In genomic region chr14:10680041-10680440, GRCm38 (mm10) we compare ENCODE assay signal across 21 mouse cellular contexts.
DNase-seq lines count a peak whose midpoint lies in the region; ATAC-seq and TF ChIP-seq lines count a peak whose summit lies in the region.
"Had no signal": no experiment of that assay in that cellular context is flagged by ENCODE, and none has a peak within 500 bp of the region (broad histone marks: within the 10 kb centered on the region; RNA-seq: fewer than 3 reads in every experiment).

No protein-coding gene starts in this region.

- 39% methylated on average over 4 of the region's 4 CpGs for WGBS in forebrain, embryonic 14.5 days
- WGBS in forebrain, embryonic 11.5 days: 74% methylated on average over 4 of the region's 4 CpGs
- WGBS in midbrain, postnatal 0 days: 52% methylated on average over 4 of the region's 4 CpGs
- WGBS in midbrain, embryonic 11.5 days: 86% methylated on average over 4 of the region's 4 CpGs
- WGBS in intestine, embryonic 15.5 days: 72% methylated on average over 4 of the region's 4 CpGs
- 55% methylated on average over 4 of the region's 4 CpGs for WGBS in lung, postnatal 0 days

- H3K4me3 ChIP-seq in forebrain, embryonic 14.5 days (ENCODE audit: low read depth, low read length): no peak overlapping the region
- H3K4me3 ChIP-seq in forebrain, embryonic 11.5 days (ENCODE audit: low read depth, low read length): no peak overlapping the region
- H3K4me3 ChIP-seq in midbrain, postnatal 0 days (ENCODE audit: low read depth, low read length): no peak overlapping the region
- no peak overlapping the region for H3K4me3 ChIP-seq in midbrain, embryonic 11.5 days (ENCODE audit: low read depth, low read length)
- no peak overlapping the region for H3K4me3 ChIP-seq in intestine, embryonic 15.5 days (replicated peaks)
- H3K4me3 ChIP-seq in lung, postnatal 0 days (ENCODE audit: low read depth, low read length): no peak overlapping the region
- H3K4me3 ChIP-seq: limb, embryonic 15.5 days; liver, embryonic 15.5 days had no signal

- no peaks in the 10 kb centered on the region for H3K36me3 ChIP-seq in forebrain, embryonic 14.5 days (ENCODE audit: control insufficient read depth, insufficient read depth, low read length)
- H3K36me3 ChIP-seq in forebrain, embryonic 11.5 days (ENCODE audit: control insufficient read depth, insufficient read depth, low read length): no peaks in the 10 kb centered on the region
- H3K36me3 ChIP-seq in midbrain, postnatal 0 days (ENCODE audit: insufficient read depth, low read length): no peaks in the 10 kb centered on the region
- H3K36me3 ChIP-seq in midbrain, embryonic 11.5 days (ENCODE audit: control insufficient read depth, insufficient read depth, low read length): no peaks in the 10 kb centered on the region
- no peaks in the 10 kb centered on the region for H3K36me3 ChIP-seq in intestine, embryonic 15.5 days
- no peaks in the 10 kb centered on the region for H3K36me3 ChIP-seq in lung, postnatal 0 days (ENCODE audit: insufficient read depth, low read length)
- H3K36me3 ChIP-seq: limb, embryonic 15.5 days; liver, embryonic 15.5 days had no signal

- H3K9me3 ChIP-seq in forebrain, embryonic 14.5 days (replicated peaks; ENCODE audit: control insufficient read depth, low read length): no peaks in the 10 kb centered on the region
- no peaks in the 10 kb centered on the region for H3K9me3 ChIP-seq in forebrain, embryonic 11.5 days (ENCODE audit: control insufficient read depth, low read length)
- no peaks in the 10 kb centered on the region for H3K9me3 ChIP-seq in midbrain, postnatal 0 days (ENCODE audit: low read length)
- no peaks in the 10 kb centered on the region for H3K9me3 ChIP-seq in midbrain, embryonic 11.5 days (ENCODE audit: control insufficient read depth, low read length)
- H3K9me3 ChIP-seq in intestine, embryonic 15.5 days: no peaks in the 10 kb centered on the region
- H3K9me3 ChIP-seq in lung, postnatal 0 days (ENCODE audit: low read length): no peaks in the 10 kb centered on the region
- H3K9me3 ChIP-seq: limb, embryonic 15.5 days; liver, embryonic 15.5 days had no signal

- H3K27me3 ChIP-seq in forebrain, embryonic 14.5 days (replicated peaks; ENCODE audit: control insufficient read depth, insufficient read depth, low read length): no peaks in the 10 kb centered on the region
- no peaks in the 10 kb centered on the region for H3K27me3 ChIP-seq in forebrain, embryonic 11.5 days (ENCODE audit: control insufficient read depth, insufficient read depth, low read length)
- H3K27me3 ChIP-seq in midbrain, postnatal 0 days (ENCODE audit: insufficient read depth, low read length): no peaks in the 10 kb centered on the region
- no peaks in the 10 kb centered on the region for H3K27me3 ChIP-seq in midbrain, embryonic 11.5 days (ENCODE audit: control insufficient read depth, insufficient read depth, low read length)
- no peaks in the 10 kb centered on the region for H3K27me3 ChIP-seq in intestine, embryonic 15.5 days (replicated peaks)
- no peaks in the 10 kb centered on the region for H3K27me3 ChIP-seq in lung, postnatal 0 days (replicated peaks; ENCODE audit: insufficient read depth, low read length)
- H3K27me3 ChIP-seq: limb, embryonic 15.5 days; liver, embryonic 15.5 days had no signal

- no peak overlapping the region for H3K9ac ChIP-seq in forebrain, embryonic 14.5 days (ENCODE audit: low read length)
- no peak overlapping the region for H3K9ac ChIP-seq in forebrain, embryonic 11.5 days (ENCODE audit: low read length)
- H3K9ac ChIP-seq in midbrain, postnatal 0 days (replicated peaks; ENCODE audit: low read length, poor library complexity, severe bottlenecking): no peak overlapping the region
- H3K9ac ChIP-seq in midbrain, embryonic 11.5 days (ENCODE audit: low read length): no peak overlapping the region
- no peak overlapping the region for H3K9ac ChIP-seq in intestine, embryonic 15.5 days
- H3K9ac ChIP-seq in lung, postnatal 0 days (replicated peaks; ENCODE audit: low read depth): no peak overlapping the region
- H3K9ac ChIP-seq: limb, embryonic 15.5 days; liver, embryonic 15.5 days had no signal

- TF ChIP-seq CTCF in midbrain, postnatal 0 days (IDR thresholded peaks at IDR 0.05): no peak
- no peak for TF ChIP-seq CTCF in lung, postnatal 0 days (IDR thresholded peaks at IDR 0.05)

- no peak overlapping the region for H3K27ac ChIP-seq in forebrain, embryonic 14.5 days (ENCODE audit: low read depth, low read length)
- no peak overlapping the region for H3K27ac ChIP-seq in forebrain, embryonic 11.5 days (ENCODE audit: low read depth, low read length)
- no peak overlapping the region for H3K27ac ChIP-seq in midbrain, postnatal 0 days (ENCODE audit: low read depth, low read length)
- H3K27ac ChIP-seq in midbrain, embryonic 11.5 days (ENCODE audit: low read depth, low read length): no peak overlapping the region
- no peak overlapping the region for H3K27ac ChIP-seq in intestine, embryonic 15.5 days
- H3K27ac ChIP-seq in lung, postnatal 0 days (ENCODE audit: low read length): no peak overlapping the region
- H3K27ac ChIP-seq: limb, embryonic 15.5 days; liver, embryonic 15.5 days had no signal

- no peak for TF ChIP-seq EP300 in lung, postnatal 0 days (IDR thresholded peaks at IDR 0.05)

- H3K4me2 ChIP-seq in forebrain, embryonic 14.5 days (ENCODE audit: low read length): no peak overlapping the region
- H3K4me2 ChIP-seq in forebrain, embryonic 11.5 days (ENCODE audit: low read depth, low read length, severe bottlenecking): no peak overlapping the region
- H3K4me2 ChIP-seq in midbrain, postnatal 0 days (ENCODE audit: low read depth, low read length, poor library complexity, severe bottlenecking): no peak overlapping the region
- no peak overlapping the region for H3K4me2 ChIP-seq in midbrain, embryonic 11.5 days
- H3K4me2 ChIP-seq in intestine, embryonic 15.5 days (replicated peaks): no peak overlapping the region
- no peak overlapping the region for H3K4me2 ChIP-seq in lung, postnatal 0 days (replicated peaks; ENCODE audit: low read depth, low read length)
- H3K4me2 ChIP-seq: limb, embryonic 15.5 days; liver, embryonic 15.5 days had no signal

- no peak for ATAC-seq in forebrain, embryonic 14.5 days
- no peak for ATAC-seq in forebrain, embryonic 11.5 days (replicated peaks; ENCODE audit: low FRiP score)
- ATAC-seq in midbrain, postnatal 0 days (ENCODE audit: low FRiP score): no peak
- ATAC-seq in midbrain, embryonic 11.5 days (ENCODE audit: low FRiP score): no peak
- no peak for ATAC-seq in intestine, embryonic 15.5 days
- no peak for ATAC-seq in lung, postnatal 0 days
- ATAC-seq: activated CD4-positive, CD25-positive, alpha-beta regulatory T cell, adult 4 months; CD4-positive, CD25-positive, alpha-beta regulatory T cell, adult 4 months; midbrain, embryonic 16.5 days had no signal

- DNase-seq in forebrain, embryonic 14.5 days (ENCODE audit: low spot score): peak; percentile 14
- no peak for DNase-seq in forebrain, embryonic 11.5 days (ENCODE audit: low spot score)
- DNase-seq in midbrain, postnatal 0 days (ENCODE audit: low spot score): peak; percentile 9
- no peak for DNase-seq in midbrain, embryonic 11.5 days (ENCODE audit: low spot score, missing footprints)
- peak; percentile 69 to 80 for DNase-seq in layer of hippocampus, adult 18-20 months (ENCODE audit: low spot score in 2 of 2)
- peak; percentile 13 for DNase-seq in retina, embryonic 14.5 days (ENCODE audit: low spot score)
- no peak for DNase-seq in lung, postnatal 0 days (ENCODE audit: low spot score)
- DNase-seq: adrenal gland, postnatal 14 days; cerebellum, adult 11-12 months; cerebellum, postnatal 25 days; embryo, embryonic 11 days; gastrocnemius, postnatal 36 days; kidney, adult 18-20 months; kidney, postnatal 14 days; lung, postnatal 10 days had no signal

- H3K4me1 ChIP-seq in forebrain, embryonic 14.5 days (ENCODE audit: control insufficient read depth, insufficient read depth, low read length): no peaks in the 10 kb centered on the region; the same call in 1 of the 2 replicates
- H3K4me1 ChIP-seq in forebrain, embryonic 11.5 days (replicated peaks; ENCODE audit: control insufficient read depth, insufficient read depth, low read length): no peaks in the 10 kb centered on the region
- no peaks in the 10 kb centered on the region for H3K4me1 ChIP-seq in midbrain, postnatal 0 days (ENCODE audit: insufficient read depth, low read length)
- no peaks in the 10 kb centered on the region for H3K4me1 ChIP-seq in midbrain, embryonic 11.5 days (ENCODE audit: control insufficient read depth, insufficient read depth, low read length)
- H3K4me1 ChIP-seq in intestine, embryonic 15.5 days (replicated peaks): no peaks in the 10 kb centered on the region
- no peaks in the 10 kb centered on the region for H3K4me1 ChIP-seq in lung, postnatal 0 days (ENCODE audit: insufficient read depth, low read depth, low read length)
- H3K4me1 ChIP-seq: limb, embryonic 15.5 days; liver, embryonic 15.5 days had no signal

Comparison
In these comparisons a context has a peak if more than half of its experiments do, and no peak if none do; other contexts are left out.
1. DNase-seq: peak in forebrain, embryonic 14.5 days (single experiment), midbrain, postnatal 0 days (single experiment), layer of hippocampus, adult 18-20 months (2 of 2) and retina, embryonic 14.5 days (single experiment); none in forebrain, embryonic 11.5 days (single experiment), midbrain, embryonic 11.5 days (single experiment) and lung, postnatal 0 days (single experiment).